Mouse (Mus musculus): ENCODE results near the gene Arhgdia. TPM values are rescaled to one million over a fixed set of nuclear protein-coding genes. Genes with fewer than 3 reads are reported as not detected.

The Arhgdia gene
- total and polyA plus RNA-seq, 3 experiments = 172 to 958 (median 417) TPM

DNA sequence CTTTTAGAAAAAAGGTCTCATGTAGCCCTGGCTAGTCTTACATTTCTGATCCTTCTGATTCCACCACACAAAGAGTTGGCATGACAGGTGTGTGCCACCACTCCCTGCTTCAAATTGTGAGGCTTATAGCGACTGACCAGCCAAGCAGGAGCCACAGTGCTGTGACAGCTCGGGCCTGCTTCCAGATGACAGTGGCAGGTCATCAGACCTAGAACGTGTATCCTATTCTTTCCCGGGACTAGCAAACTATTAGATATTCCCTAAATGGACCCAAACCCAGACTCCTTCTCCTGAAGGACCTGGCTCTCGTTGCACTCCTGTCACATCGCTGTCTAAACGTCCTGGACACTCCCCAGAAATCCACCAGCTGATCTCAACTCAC, 32.6 kb downstream of the Arhgdia start:
- no peaks in the 10 kb centered on the region for H3K79me2 ChIP-seq (replicated peaks; ENCODE audit: control insufficient read depth, extremely low read depth, insufficient read depth, poor library complexity, severe bottlenecking)
- no peaks in the 10 kb centered on the region for H3K27me3 ChIP-seq (replicated peaks)
- dilution Hi-C loops (cut with MboI; ENCODE audit: extremely low pct_ligation_motif_present, extremely low pct_unique_long_range_greater_than_20kb, low sequenced_read_pairs) (no loop called here), in situ Hi-C loops (cut with MboI; ENCODE audit: low pct_ligation_motif_present, low pct_unique_long_range_greater_than_20kb, low sequenced_read_pairs) (no loop called here)
- TF ChIP-seq SIN3A (IDR thresholded peaks at IDR 0.05; ENCODE audit: low read length) (peak; percentile 19; the same call in 1 of the 2 replicates), PAX5 (IDR thresholded peaks at IDR 0.05; ENCODE audit: low read length) (no peak)
- H3K4me2 ChIP-seq (ENCODE audit: insufficient read depth, low read depth, poor library complexity, severe bottlenecking) = peak overlapping the region; percentile 70
- H3K9me3 ChIP-seq (replicated peaks; ENCODE audit: low read length) = no peaks in the 10 kb centered on the region
- no peak for DNase-seq (ENCODE audit: extremely low read depth)
- H3K4me1 ChIP-seq (ENCODE audit: control insufficient read depth in 1 of 2, insufficient read depth in 2 of 2) = peaks cover 11 to 28% of the 10 kb centered on the region in 2 experiments
- H3K36me3 ChIP-seq (replicated peaks in 1 of 2; ENCODE audit: control insufficient read depth in 1 of 2, insufficient read depth in 1 of 2, low read length in 1 of 2) = peaks cover 12 to 53% of the 10 kb centered on the region in 2 experiments
- peak overlapping the region; percentile 77 for H3K9ac ChIP-seq (ENCODE audit: insufficient read depth, low read depth)
- H3K27ac ChIP-seq (ENCODE audit: insufficient read depth, low read depth) = 0 out of 2 replicates have a peak overlapping the region, but pooled peaks have one; percentile 18
- peak overlapping the region; percentile 75 to 87 (median 81) for H3K4me3 ChIP-seq (replicated peaks in 1 of 3; ENCODE audit: low read depth in 2 of 3, low read length in 2 of 3, poor library complexity in 1 of 3)

- H3K9me3 ChIP-seq (replicated peaks; ENCODE audit: low read length) = no peaks in the 10 kb centered on the region
- peaks cover 17 to 58% of the 10 kb centered on the region in 2 experiments for H3K36me3 ChIP-seq (replicated peaks in 1 of 2; ENCODE audit: control insufficient read depth in 1 of 2, insufficient read depth in 1 of 2, low read length in 1 of 2)
- H3K27me3 ChIP-seq (replicated peaks) = no peaks in the 10 kb centered on the region
- no peak overlapping the region for H3K27ac ChIP-seq (ENCODE audit: insufficient read depth, low read depth)
- peak overlapping the region; percentile 77; the same call in 1 of the 2 replicates for H3K9ac ChIP-seq (ENCODE audit: insufficient read depth, low read depth)
- dilution Hi-C loops (cut with MboI; ENCODE audit: extremely low pct_ligation_motif_present, extremely low pct_unique_long_range_greater_than_20kb, low sequenced_read_pairs) (no loop called here), in situ Hi-C loops (cut with MboI; ENCODE audit: low pct_ligation_motif_present, low pct_unique_long_range_greater_than_20kb, low sequenced_read_pairs) (no loop called here)
- H3K4me1 ChIP-seq (ENCODE audit: control insufficient read depth in 1 of 2, insufficient read depth in 2 of 2) = peaks cover 11 to 28% of the 10 kb centered on the region in 2 experiments
- TF ChIP-seq ZNF384 (IDR thresholded peaks at IDR 0.05; ENCODE audit: low read depth, low read length) (no peak), EP300 (IDR thresholded peaks at IDR 0.05; ENCODE audit: low read length) (no peak), CTCF (conservative IDR thresholded peaks at IDR 0.05 in 1 of 2, IDR thresholded peaks at IDR 0.05 in 1 of 2; ENCODE audit: low read depth in 2 of 2, low read length in 2 of 2) (no peak), MAFK (IDR thresholded peaks at IDR 0.05; ENCODE audit: insufficient replicate concordance, low read length) (no peak), ELF1 (IDR thresholded peaks at IDR 0.05; ENCODE audit: low read depth, low read length) (no peak)
- peak overlapping the region in 1 of 3 experiments; percentile 87 for H3K4me3 ChIP-seq (replicated peaks in 1 of 3; ENCODE audit: low read depth in 2 of 3, low read length in 2 of 3, poor library complexity in 1 of 3)
- no peak for DNase-seq (ENCODE audit: extremely low read depth)
- peak overlapping the region; percentile 70; the same call in 1 of the 2 replicates for H3K4me2 ChIP-seq (ENCODE audit: insufficient read depth, low read depth, poor library complexity, severe bottlenecking)
- no peaks in the 10 kb centered on the region for H3K79me2 ChIP-seq (replicated peaks; ENCODE audit: control insufficient read depth, extremely low read depth, insufficient read depth, poor library complexity, severe bottlenecking)
Observed at GRCm38 (mm10) chr11:120548214-120548613, 33.2 kb downstream of the Arhgdia start.

- TF ChIP-seq RCOR1 (conservative IDR thresholded peaks at IDR 0.05; ENCODE audit: low read depth, low read length) (no peak), NRF1 (IDR thresholded peaks at IDR 0.05; ENCODE audit: low read depth, low read length) (no peak), HCFC1 (IDR thresholded peaks at IDR 0.05; ENCODE audit: low read depth, low read length) (peak; percentile 84), BHLHE40 (IDR thresholded peaks at IDR 0.05; ENCODE audit: low read depth, low read length) (no peak), E2F4 (IDR thresholded peaks at IDR 0.05; ENCODE audit: insufficient replicate concordance, low read depth, low read length) (no peak)
- Histone ChIP-seq H3K36me3 (replicated peaks in 1 of 2; ENCODE audit: control insufficient read depth in 1 of 2, insufficient read depth in 1 of 2, low read length in 1 of 2) (peaks cover 25 to 66% of the 10 kb centered on the region in 2 experiments), H3K4me2 (ENCODE audit: insufficient read depth, low read depth, poor library complexity, severe bottlenecking) (no peak overlapping the region), H3K4me3 (replicated peaks in 1 of 3; ENCODE audit: low read depth in 2 of 3, low read length in 2 of 3, poor library complexity in 1 of 3) (no peak overlapping the region), H3K27ac (ENCODE audit: insufficient read depth, low read depth) (no peak overlapping the region), H3K27me3 (replicated peaks) (no peaks in the 10 kb centered on the region), H3K4me1 (ENCODE audit: control insufficient read depth in 1 of 2, insufficient read depth in 2 of 2) (peaks cover 11 to 28% of the 10 kb centered on the region in 2 experiments), H3K9ac (ENCODE audit: insufficient read depth, low read depth) (no peak overlapping the region), H3K9me3 (replicated peaks; ENCODE audit: low read length) (no peaks in the 10 kb centered on the region), H3K79me2 (replicated peaks; ENCODE audit: control insufficient read depth, extremely low read depth, insufficient read depth, poor library complexity, severe bottlenecking) (no peaks in the 10 kb centered on the region)
- in situ Hi-C loops (cut with MboI; ENCODE audit: low pct_ligation_motif_present, low pct_unique_long_range_greater_than_20kb, low sequenced_read_pairs) (no loop called here), dilution Hi-C loops (cut with MboI; ENCODE audit: extremely low pct_ligation_motif_present, extremely low pct_unique_long_range_greater_than_20kb, low sequenced_read_pairs) (no loop called here)
- DNase-seq (ENCODE audit: extremely low read depth) = peak; percentile 43
Observed at GRCm38 (mm10) chr11:120547469-120547868, 34.0 kb downstream of the Arhgdia start.
